Mouse (Mus musculus): ENCODE measurements at regions not wholly inside any gene's neighbourhood (a gene's known extent, or its start where the extent isn't known, plus 50 kb on each side); places are given as distances from the start of the nearest gene placed in this dataset.

GRCm38 (mm10) chr3:78901838-78902484 lies 384.4 kb downstream of the Rapgef2 start:
- peak; percentile 1 for DNase-seq

DNA sequence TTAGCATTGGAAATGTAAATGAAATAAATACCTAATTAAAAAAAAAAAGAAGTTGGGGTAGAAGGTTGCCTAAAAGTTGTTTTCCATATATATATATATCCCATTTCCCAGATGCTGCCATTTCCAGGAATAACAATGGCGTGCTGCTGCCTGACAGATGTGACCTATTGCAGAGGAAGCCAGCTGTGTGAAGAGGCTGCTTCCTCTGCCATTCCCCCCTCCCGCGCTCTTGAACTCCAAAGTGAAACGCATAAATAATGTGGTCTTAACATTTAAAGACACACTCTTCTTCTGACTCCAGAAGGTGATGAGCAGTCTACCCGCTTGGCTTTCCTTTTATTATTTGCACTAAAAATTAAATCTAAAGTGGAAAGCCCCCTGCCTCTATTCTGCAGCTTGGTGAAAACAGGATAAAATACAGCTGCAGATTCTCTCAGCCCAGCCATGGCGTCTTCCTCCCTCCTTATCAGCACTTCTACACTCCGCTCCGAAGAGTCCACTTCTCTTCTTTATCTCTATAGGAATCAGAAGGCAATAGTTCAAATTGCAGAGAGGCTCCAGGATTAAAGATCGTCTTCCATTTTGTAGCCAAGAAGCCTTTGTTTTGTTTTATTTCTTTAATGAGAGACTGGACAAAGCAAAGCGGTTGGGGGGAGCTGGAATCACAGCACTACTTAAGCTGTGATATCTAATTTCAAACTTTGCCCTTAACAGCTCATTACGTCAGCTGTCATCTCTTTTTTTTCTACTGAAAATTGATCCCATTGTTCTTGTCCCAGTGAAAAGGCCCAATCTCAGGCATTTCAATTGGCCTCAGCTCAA lies 385.1 kb downstream of the Rapgef2 start:
- DNase-seq = no peak

DNA sequence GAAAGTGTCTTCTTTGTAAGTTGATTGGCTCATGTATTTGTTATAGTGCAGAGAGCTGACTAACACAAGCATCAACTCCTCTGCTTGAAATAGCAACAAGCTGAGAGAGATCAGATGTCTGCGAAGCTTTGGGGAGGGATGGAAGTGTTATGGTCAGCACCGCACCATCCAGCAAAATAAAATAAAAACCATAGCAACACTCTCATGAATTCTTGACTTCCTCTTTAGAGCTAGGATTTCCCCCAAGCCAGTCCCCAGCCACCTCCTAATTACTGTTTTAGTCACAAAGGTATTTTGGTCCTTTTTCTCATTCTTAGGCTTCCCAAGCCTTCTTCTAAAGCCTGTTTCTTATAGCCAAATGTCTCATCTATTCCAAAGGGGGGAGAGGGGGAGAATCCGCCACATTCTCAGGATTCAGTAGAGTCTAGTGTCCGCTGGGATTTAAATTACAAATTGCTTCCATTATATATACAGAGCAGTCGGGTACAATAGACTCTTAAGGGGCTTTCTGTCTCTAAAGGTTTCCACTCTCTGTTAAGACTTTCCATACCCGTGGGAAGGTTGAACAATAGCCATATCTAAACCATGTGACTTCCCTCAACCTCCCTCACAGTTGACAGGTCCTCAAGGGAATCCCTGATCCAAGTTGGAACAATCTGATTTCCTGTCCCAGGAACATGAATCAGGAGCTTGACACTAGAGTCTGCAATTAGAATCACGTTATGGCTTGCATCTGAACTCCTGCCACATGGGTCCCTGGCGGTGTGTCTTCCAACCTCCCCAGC lies 386.7 kb downstream of the Rapgef2 start:
- DNase-seq = no peak

- no peak for DNase-seq
Observed at GRCm38 (mm10) chr3:78889326-78889725, 397.0 kb downstream of the Rapgef2 start.

- DNase-seq = no peak
Observed at GRCm38 (mm10) chr3:78884715-78885114, 401.6 kb downstream of the Rapgef2 start.

DNA sequence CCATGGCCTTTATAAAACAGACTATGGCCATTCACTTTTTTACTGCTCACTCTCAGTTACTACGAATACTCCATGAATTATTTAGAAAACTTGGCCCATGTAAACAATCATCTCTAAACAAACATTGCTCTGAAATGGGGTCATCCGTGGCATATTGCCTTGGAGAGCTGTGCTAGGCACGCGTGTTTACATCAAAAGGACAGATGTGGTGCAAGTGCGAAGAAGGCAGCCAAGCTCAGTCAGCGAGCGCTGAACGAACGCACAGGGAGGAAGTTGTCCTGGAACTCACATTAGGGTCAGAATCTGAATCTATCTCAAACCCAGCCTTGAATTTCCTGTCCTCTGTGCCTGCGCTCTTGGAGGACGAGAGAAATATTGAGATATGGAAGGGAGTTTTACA lies 402.3 kb downstream of the Rapgef2 start:
- DNase-seq = no peak

DNA sequence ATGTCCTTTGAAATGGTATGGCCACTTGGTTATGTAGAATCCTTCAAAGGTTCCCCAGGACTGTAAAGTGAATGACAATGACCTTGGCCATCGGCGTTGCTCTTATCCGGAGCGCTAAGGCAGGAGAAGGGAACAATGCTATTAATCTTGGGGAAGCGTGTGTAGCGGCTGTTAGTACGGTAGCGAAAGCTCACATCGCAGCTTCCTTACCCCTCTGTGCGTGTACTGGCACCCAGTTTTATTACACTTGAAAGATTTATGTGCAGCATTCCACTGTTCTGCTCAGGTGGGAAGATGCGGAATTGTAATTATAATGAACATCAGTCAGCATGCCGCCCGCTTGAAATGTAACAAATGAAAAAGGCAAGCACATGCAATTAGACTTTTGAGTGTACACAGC lies 406.2 kb downstream of the Rapgef2 start:
- DNase-seq = no peak

DNA sequence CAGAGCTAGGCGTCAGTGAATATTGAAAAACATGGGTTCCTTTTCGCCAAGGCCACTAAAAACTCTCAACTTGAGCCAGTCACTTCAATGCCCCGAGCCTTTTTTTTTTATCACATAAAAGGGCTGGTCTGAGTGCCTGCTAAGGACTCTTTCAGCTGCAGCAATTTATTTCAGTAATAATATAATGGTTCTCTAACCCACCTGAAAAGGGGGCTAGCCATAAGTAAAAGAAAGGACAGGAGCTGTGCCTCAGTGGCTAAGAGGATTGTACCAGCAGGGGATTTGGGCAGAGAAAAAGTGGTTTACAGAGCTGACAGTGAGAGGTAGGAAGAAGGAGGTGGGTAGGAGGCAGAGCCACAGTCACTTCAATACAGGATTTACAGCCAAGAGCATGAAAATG lies 409.0 kb downstream of the Rapgef2 start:
- DNase-seq = no peak

DNA sequence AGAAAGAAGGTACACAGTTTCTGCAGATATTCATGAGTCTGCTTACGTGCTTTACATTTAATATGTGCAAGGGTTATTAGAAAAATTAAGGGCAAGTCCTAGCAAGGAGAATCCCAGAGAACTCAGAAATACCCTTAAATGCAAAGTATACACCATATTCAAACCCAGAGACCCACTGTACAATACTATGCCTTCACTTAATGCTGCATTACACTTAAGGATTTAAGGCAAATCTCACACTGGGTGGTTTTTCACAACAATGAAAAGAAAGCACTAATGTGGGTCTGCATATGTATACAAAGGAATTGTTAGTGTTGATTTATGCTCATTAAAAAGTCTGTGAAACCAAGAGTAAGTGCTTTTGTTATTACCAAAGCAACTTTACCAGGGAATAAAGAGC lies 419.4 kb downstream of the Rapgef2 start:
- DNase-seq = no peak

DNA sequence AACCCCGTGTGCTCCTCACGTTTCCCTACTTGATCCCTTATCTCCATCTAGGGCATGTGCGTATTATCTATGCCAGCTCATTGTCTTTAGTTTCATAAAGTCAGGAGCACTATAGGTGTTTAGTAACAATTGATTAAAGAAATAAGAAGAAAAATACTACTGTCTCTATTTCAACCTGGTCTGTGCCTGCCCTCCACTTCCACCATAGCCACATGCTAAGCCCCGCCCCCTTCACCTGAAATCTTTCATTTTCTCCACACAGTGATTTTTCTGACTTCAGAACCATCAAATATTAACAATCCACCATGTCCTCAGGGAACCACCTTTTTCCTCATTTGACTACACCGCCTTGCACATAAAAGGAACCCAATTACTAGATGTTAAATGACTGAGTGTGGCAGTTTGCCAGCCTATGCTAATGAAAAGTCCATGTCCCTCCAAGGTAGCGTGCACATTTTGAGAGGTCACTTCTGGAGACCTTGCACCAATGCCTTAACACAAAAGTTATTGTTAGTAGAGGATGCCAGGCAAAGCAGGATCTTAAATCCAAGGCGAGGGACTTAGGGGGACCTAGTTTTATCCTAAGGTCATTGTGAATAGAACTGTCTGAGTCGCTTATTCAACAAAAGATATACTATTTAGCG lies 420.1 kb downstream of the Rapgef2 start:
- no peak for DNase-seq

DNA sequence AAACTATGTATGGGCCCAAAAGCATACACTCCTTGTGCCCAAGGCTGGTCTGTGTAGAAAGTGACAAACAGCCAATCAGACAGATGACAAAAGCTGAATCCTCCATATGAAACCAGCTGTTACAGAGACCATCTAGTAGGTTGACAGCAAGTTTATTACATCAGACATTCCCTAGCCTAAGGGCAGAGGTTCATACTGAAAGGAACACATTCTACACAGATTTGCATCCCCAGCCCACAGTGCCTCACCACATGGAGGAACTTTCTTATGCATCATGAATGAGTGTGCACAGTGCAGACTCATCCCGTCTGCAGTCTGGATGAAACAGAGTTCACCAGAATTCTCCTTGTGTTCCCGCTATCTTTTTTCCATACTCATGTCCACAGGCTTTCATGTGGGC lies 423.3 kb downstream of the Rapgef2 start:
- DNase-seq = no peak

DNA sequence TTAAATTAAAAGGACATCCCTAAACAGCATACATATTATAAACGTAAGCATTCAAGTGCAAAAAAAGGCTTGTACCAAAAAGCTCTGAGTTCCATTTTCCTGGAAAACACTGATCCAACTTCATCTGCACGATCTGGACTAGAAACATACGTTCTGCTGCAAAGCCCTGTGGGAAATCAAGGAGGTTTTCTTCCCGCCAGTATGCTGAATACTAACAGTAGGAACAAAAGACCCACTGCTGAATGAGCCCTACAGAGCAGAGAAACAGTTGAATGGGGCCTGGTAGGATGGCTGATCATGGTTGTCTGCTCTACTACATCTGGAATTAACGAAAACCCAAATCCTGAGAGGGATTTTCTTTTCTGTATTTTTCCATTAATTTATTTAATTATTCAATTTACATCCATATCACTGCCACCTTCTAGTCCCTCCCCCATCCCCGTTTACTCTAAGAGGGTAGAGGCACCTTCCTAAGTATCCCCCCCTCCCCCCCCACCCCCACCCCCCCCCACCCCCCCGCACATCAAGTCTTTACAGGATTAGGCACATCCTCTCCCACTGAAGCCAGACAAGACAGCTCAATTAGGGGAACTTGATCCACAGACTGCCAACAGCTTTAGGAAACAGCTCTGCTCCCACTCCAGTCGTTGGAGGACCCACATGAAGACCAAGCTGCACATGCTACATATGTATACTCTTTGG lies 439.5 kb downstream of the Rapgef2 start:
- DNase-seq = no peak

DNA sequence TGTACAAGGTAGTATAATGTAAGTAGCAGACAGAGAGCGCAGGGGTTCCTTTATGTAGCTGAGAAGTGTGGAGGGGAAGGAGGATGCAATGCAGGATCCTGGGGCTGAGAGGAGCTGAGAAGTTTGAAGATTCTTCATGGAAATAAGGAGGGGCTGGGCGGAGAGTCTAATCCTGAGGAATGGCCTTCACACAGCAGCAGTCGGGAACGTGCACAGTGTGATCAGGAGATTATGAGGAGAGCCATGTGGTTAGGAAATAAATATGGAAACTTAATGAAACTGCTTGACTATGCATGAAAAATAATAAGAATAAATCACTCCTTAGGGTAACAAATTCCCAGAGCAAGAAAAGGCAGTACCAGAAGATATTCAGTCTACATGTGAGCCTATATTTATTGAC lies 445.1 kb downstream of the Rapgef2 start:
- DNase-seq = no peak

DNA sequence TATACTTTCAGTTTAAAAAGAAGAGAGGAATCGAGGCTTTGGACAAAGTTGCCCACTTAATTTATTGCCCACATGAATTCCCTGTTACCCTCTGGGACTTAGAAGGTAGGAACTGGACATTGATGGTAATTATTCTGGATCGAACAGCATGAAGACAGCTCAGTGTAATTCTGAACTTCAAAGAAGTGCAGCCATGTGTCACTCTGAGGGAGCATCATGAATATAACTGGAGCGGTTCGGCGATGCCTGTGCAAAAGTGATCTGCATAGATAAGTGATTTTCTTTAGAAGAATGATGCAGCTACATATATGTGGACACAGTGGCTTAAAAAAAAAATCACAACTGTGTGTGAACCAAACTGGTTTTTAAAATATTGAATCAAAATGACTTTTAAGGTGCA lies 449.5 kb downstream of the Rapgef2 start:
- no peak for DNase-seq

DNA sequence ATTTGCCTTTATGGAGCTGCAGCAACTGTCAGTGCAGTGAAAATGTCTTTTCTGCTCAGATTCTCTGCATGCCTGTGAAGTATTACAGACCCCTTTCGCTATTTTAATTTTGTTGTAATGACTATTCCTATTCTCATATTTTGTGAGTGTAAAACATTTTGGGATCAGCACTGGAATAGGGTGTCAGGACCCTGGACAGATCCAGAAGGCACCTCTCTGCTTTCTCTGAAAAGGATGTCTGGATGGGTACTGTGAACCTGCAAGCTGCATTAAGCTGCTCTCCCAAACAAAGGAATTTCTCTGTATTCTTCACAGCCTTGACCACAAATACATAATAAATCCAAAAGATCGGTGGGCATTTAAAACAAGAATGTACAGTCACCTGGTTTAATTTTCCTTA lies 460.8 kb downstream of the Rapgef2 start:
- DNase-seq = no peak

GRCm38 (mm10) chr3:78812425-78812824 lies 473.9 kb downstream of the Rapgef2 start:
- no peak for DNase-seq

DNA sequence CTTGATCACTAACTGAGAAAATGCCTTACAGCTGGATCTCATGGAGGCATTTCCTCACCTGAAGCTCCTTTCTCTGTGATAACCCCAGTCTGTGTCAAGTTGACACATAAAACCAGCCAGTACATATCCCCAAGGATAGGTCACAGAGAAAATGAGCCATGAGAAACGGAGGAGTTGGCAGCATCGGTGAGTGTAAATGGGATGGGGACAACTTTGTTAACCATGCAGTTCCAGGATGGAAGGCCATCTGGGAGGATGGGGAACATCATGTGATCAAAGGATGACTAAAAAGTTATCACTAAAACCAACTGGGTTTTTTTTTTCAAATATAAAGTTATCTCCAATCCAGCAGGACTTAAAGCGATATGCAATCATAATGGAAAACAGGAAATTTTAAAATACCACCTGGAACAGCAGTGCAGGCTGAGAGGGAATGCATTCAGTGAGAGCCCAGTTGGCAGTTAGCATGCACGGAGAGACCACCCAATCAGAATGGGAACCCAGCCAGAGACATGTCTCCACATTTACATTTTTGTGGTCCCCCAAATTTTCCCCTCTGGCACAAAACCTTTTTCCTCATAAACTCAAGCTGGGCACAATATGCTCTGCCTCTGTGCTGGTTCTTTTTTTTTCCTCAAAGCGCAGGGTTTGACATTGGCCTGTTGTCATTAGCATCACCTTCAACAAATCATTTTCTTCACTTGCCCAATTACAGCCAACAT lies 475.7 kb downstream of the Rapgef2 start:
- DNase-seq = no peak

DNA sequence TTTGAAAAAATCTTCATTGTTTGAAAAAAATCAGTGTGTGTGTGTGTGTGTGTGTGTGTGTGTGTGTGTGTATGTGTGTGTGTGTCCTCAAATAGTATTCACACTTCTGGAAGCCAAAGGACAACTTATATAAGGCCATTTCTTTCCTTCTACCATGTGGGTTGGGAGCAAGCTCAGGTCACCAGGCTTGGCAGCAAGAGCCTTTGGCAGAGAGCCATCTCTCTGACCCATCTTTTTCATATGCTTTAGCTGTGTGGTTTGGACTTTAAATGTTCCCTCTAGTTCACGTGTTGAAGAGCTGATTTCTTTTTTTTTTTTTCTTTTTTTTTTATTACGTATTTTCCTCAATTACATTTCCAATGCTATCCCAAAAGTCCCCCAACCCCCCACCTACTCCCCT lies 483.1 kb downstream of the Rapgef2 start:
- no peak for DNase-seq

DNA sequence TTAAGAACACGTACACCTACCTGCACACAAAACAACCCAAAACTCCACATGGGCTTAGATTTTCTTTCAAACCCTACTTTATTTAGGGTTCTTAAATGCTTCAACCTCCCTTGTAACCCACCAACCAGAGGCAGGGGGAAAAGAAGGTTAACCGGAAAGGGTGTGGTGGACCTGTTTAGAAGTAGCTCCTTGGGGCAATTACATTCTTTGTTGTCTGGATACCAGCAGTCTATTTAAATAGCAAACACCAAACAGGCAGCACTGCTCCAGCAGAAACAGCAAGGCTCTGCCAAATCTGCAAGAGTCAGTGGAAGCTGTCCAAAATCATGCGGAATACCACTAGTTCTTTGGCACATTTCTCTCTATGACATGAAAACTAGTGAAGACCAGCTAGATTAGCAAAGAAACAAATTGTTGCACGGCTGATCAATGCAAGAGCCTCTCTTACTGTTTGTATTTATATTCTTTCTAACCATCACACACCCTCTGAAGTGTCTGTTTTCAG lies 490.3 kb downstream of the Rapgef2 start:
- no peak for DNase-seq

GRCm38 (mm10) chr3:78792440-78793057 lies 493.8 kb downstream of the Rapgef2 start:
- no peak for DNase-seq

- no peak for DNase-seq
Observed at GRCm38 (mm10) chr3:78782766-78783165, 503.6 kb downstream of the Rapgef2 start.
